ENCODE assay signal across 8 mouse cellular contexts in genomic region chr17:5840550-5841127, GRCm38 (mm10). TPM values are rescaled to one million over a fixed set of nuclear protein-coding genes. Genes with fewer than 3 reads are reported as not detected.
A peak's percentile ranks its signal among the peaks of the same experiment; 100 is the strongest.
DNase-seq lines count a peak whose midpoint lies in the region; ATAC-seq and TF ChIP-seq lines count a peak whose summit lies in the region.

No protein-coding gene starts in this region.

- H3K9me3 ChIP-seq in MEL (replicated peaks; ENCODE audit: insufficient read depth, low read length) = no peaks in the 10 kb centered on the region
- 0 out of 2 replicates have a peak, but pooled peaks cover 5% of the 10 kb centered on the region for H3K9me3 ChIP-seq in heart, embryonic 14.5 days (ENCODE audit: control insufficient read depth, low read length)
- H3K9me3 ChIP-seq in limb, embryonic 11.5 days (ENCODE audit: control insufficient read depth, low read length) = no peaks in the 10 kb centered on the region
- H3K9me3 ChIP-seq in midbrain, embryonic 14.5 days (ENCODE audit: control insufficient read depth, low read length) = no peaks in the 10 kb centered on the region

- peaks cover 0 to 11% of the 10 kb centered on the region in 2 experiments; a peak in 2 of 4 replicates for H3K36me3 ChIP-seq in MEL (ENCODE audit: control insufficient read depth in 1 of 2, insufficient read depth in 2 of 2, low read length in 2 of 2)
- H3K36me3 ChIP-seq in heart, embryonic 14.5 days (ENCODE audit: control insufficient read depth, insufficient read depth, low read length) = no peaks in the 10 kb centered on the region
- no peaks in the 10 kb centered on the region for H3K36me3 ChIP-seq in limb, embryonic 11.5 days (ENCODE audit: control insufficient read depth, insufficient read depth, low read length)
- no peaks in the 10 kb centered on the region for H3K36me3 ChIP-seq in midbrain, embryonic 14.5 days (ENCODE audit: control insufficient read depth, insufficient read depth, low read length)

- H3K4me3 ChIP-seq in MEL (ENCODE audit: control insufficient read depth in 1 of 2, insufficient read depth in 1 of 2, low read depth in 2 of 2, low read length in 2 of 2) = peak overlapping the region; percentile 91 to 100
- peak overlapping the region; percentile 52 for H3K4me3 ChIP-seq in cortical plate, adult 2 months (ENCODE audit: insufficient read depth, low read length)
- H3K4me3 ChIP-seq in heart, embryonic 14.5 days (ENCODE audit: control insufficient read depth in 1 of 2, insufficient read depth in 1 of 2, low read depth in 1 of 2, low read length in 2 of 2) = peak overlapping the region; percentile 90 to 99
- H3K4me3 ChIP-seq in limb, embryonic 11.5 days (ENCODE audit: low read depth, low read length) = peak overlapping the region; percentile 73
- H3K4me3 ChIP-seq in midbrain, embryonic 14.5 days (replicated peaks; ENCODE audit: low read depth, low read length) = peak overlapping the region; percentile 78

- TF ChIP-seq RAD21 in MEL (IDR thresholded peaks at IDR 0.05; ENCODE audit: low read depth, low read length) = no peak

- TF ChIP-seq CTCF in MEL (IDR thresholded peaks at IDR 0.05 in 2 of 3, conservative IDR thresholded peaks at IDR 0.05 in 1 of 3; ENCODE audit: control insufficient read depth in 1 of 3, insufficient read depth in 1 of 3, low read depth in 2 of 3, low read length in 3 of 3, poor library complexity in 1 of 3, severe bottlenecking in 1 of 3) = no peak
- no peak for TF ChIP-seq CTCF in cortical plate, adult 2 months (IDR thresholded peaks at IDR 0.05; ENCODE audit: extremely low read depth, insufficient read depth, low read length)

- TF ChIP-seq EP300 in MEL (IDR thresholded peaks at IDR 0.05; ENCODE audit: low read depth in 1 of 2, low read length in 2 of 2) = 0 out of 4 replicates have a peak, but pooled peaks of 1 of the 2 experiments have one; percentile 3

- 6% methylated on average over 32 of the region's 32 CpGs for WGBS in heart, embryonic 14.5 days
- WGBS in limb, embryonic 11.5 days = 7% methylated on average over 27 of the region's 32 CpGs
- WGBS in midbrain, embryonic 14.5 days = 5% methylated on average over 32 of the region's 32 CpGs

- peak overlapping the region; percentile 67 for H3K27ac ChIP-seq in MEL (ENCODE audit: control insufficient read depth, low read depth, low read length)
- peak overlapping the region; percentile 68; the same call in 1 of the 2 replicates for H3K27ac ChIP-seq in cortical plate, adult 2 months (ENCODE audit: insufficient read depth, low read length)
- H3K27ac ChIP-seq in heart, embryonic 14.5 days (replicated peaks in 1 of 2; ENCODE audit: control insufficient read depth in 1 of 2, insufficient read depth in 1 of 2, low read depth in 2 of 2, low read length in 2 of 2) = peak overlapping the region; percentile 92 to 99
- peak overlapping the region; percentile 98 for H3K27ac ChIP-seq in limb, embryonic 11.5 days (replicated peaks; ENCODE audit: low read depth, low read length)
- H3K27ac ChIP-seq in midbrain, embryonic 14.5 days (replicated peaks; ENCODE audit: low read depth, low read length) = peak overlapping the region; percentile 93

- H3K9ac ChIP-seq in MEL (ENCODE audit: control insufficient read depth, low read depth, low read length, poor library complexity, severe bottlenecking) = peak overlapping the region; percentile 94
- H3K9ac ChIP-seq in heart, embryonic 14.5 days (ENCODE audit: low read length) = peak overlapping the region; percentile 98
- H3K9ac ChIP-seq in limb, embryonic 11.5 days (ENCODE audit: low read length) = peak overlapping the region; percentile 98
- peak overlapping the region; percentile 88 for H3K9ac ChIP-seq in midbrain, embryonic 14.5 days (replicated peaks; ENCODE audit: low read length)

- peak; percentile 52 for ATAC-seq in heart, embryonic 14.5 days (ENCODE audit: insufficient number of reproducible peaks, insufficient read depth, low FRiP score, low read depth)
- ATAC-seq in limb, embryonic 11.5 days (ENCODE audit: insufficient number of reproducible peaks, low FRiP score, low TSS enrichment, low read depth) = peak; percentile 74; the same call in 1 of the 2 replicates
- peak; percentile 64 for ATAC-seq in midbrain, embryonic 14.5 days (ENCODE audit: low FRiP score, low TSS enrichment)

- TF ChIP-seq POLR2A in MEL (IDR thresholded peaks at IDR 0.05; ENCODE audit: control insufficient read depth in 1 of 2, insufficient read depth in 1 of 2, low read depth in 1 of 2, low read length in 2 of 2, poor library complexity in 1 of 2) = peak in 1 of 2 experiments; percentile 42; a peak in 1 of 4 replicates
- TF ChIP-seq POLR2A in cortical plate, adult 2 months (IDR thresholded peaks at IDR 0.05; ENCODE audit: extremely low read depth, insufficient read depth, low read length) = no peak

- peak; percentile 35 to 47 for DNase-seq in lung, adult 18-20 months
- DNase-seq in lung, postnatal 25 days (ENCODE audit: low spot score) = no peak
- peak; percentile 62 for DNase-seq in MEL (ENCODE audit: low read depth, low spot score)
- peak; percentile 77 for DNase-seq in limb, embryonic 11.5 days (ENCODE audit: low spot score)
- peak; percentile 68 for DNase-seq in midbrain, embryonic 14.5 days
- DNase-seq in yolk sac, embryonic 10.5 days (ENCODE audit: low spot score) = no peak

- H3K27me3 ChIP-seq in MEL (ENCODE audit: control insufficient read depth in 1 of 2, insufficient read depth in 2 of 2, low read length in 2 of 2) = no peaks in the 10 kb centered on the region
- H3K27me3 ChIP-seq in heart, embryonic 14.5 days (ENCODE audit: control insufficient read depth, insufficient read depth, low read length) = no peaks in the 10 kb centered on the region
- H3K27me3 ChIP-seq in limb, embryonic 11.5 days (ENCODE audit: control insufficient read depth, insufficient read depth, low read length) = no peaks in the 10 kb centered on the region
- H3K27me3 ChIP-seq in midbrain, embryonic 14.5 days (ENCODE audit: control insufficient read depth, insufficient read depth, low read length) = no peaks in the 10 kb centered on the region

- H3K4me2 ChIP-seq in heart, embryonic 14.5 days (ENCODE audit: low read length) = peak overlapping the region; percentile 77
- H3K4me2 ChIP-seq in limb, embryonic 11.5 days (ENCODE audit: low read depth, severe bottlenecking) = peak overlapping the region; percentile 75
- H3K4me2 ChIP-seq in midbrain, embryonic 14.5 days (ENCODE audit: low read length) = peak overlapping the region; percentile 74

- H3K4me1 ChIP-seq in MEL (ENCODE audit: control insufficient read depth in 1 of 2, insufficient read depth in 2 of 2, low read length in 2 of 2) = peaks cover 3 to 14% of the 10 kb centered on the region in 2 experiments
- H3K4me1 ChIP-seq in cortical plate, adult 2 months (ENCODE audit: control insufficient read depth, insufficient read depth, low read length) = no peaks in the 10 kb centered on the region; the same call in 1 of the 2 replicates
- H3K4me1 ChIP-seq in heart, embryonic 14.5 days (ENCODE audit: control insufficient read depth in 2 of 2, insufficient read depth in 2 of 2, low read length in 2 of 2) = peaks cover 7 to 20% of the 10 kb centered on the region in 2 experiments
- H3K4me1 ChIP-seq in limb, embryonic 11.5 days (ENCODE audit: control insufficient read depth, insufficient read depth, low read length) = peaks cover 3% of the 10 kb centered on the region; the same call in 1 of the 2 replicates
- peaks cover 6% of the 10 kb centered on the region; the same call in 1 of the 2 replicates for H3K4me1 ChIP-seq in midbrain, embryonic 14.5 days (ENCODE audit: control insufficient read depth, insufficient read depth, low read length)

- peaks cover 17% of the 10 kb centered on the region for H3K79me2 ChIP-seq in MEL (ENCODE audit: control insufficient read depth, insufficient read depth, low read length, poor library complexity)

TF ChIP-seq in MEL, 35 proteins besides CTCF, POLR2A, EP300 and RAD21:
- TF ChIP-seq POLR2AphosphoS5 (IDR thresholded peaks at IDR 0.05; ENCODE audit: borderline replicate concordance, low read depth, low read length) = no peak
- TF ChIP-seq MEF2A (IDR thresholded peaks at IDR 0.05; ENCODE audit: extremely low read depth, insufficient replicate concordance, low read depth, low read length, poor library complexity, severe bottlenecking) = no peak
- TF ChIP-seq KAT2A (conservative IDR thresholded peaks at IDR 0.05; ENCODE audit: low read depth, low read length) = no peak
- no peak for TF ChIP-seq MYC (IDR thresholded peaks at IDR 0.05; ENCODE audit: low read depth, low read length)
- TF ChIP-seq HCFC1 (IDR thresholded peaks at IDR 0.05; ENCODE audit: low read depth, low read length) = 0 out of 2 replicates have a peak, but pooled peaks have one; percentile 23
- TF ChIP-seq SIN3A (IDR thresholded peaks at IDR 0.05; ENCODE audit: low read length) = no peak
- TF ChIP-seq POLR2AphosphoS2 (IDR thresholded peaks at IDR 0.05; ENCODE audit: low read length) = no peak
- TF ChIP-seq TAL1 (IDR thresholded peaks at IDR 0.05; ENCODE audit: low read length) = no peak

RNA-seq across cellular contexts. Expression of gene Snx9, which starts 0.5 kb away (rescaled TPM):
- total RNA-seq in MEL (2012; rRNA removed) = 12.6 and 12.9 TPM in 2 replicates
- 10 to 100 TPM in 1 of 2 experiments, not detected in 1; 22.8 TPM for polyA plus RNA-seq in MEL (2012; ENCODE audit: insufficient read depth in 1 of 2, insufficient read length in 2 of 2, low read depth in 1 of 2, low replicate concordance in 2 of 2, missing spikeins in 1 of 2)
- 12.4 and 13.1 TPM in 2 replicates for polyA plus RNA-seq in cortical plate, adult 2 months (2012; rRNA removed)
- polyA plus RNA-seq in heart, embryonic 14.5 days (2014; fragmentation: Nextera tagmentation; extraction: Ambion mirVana) = 28.8 and 29.6 TPM in 2 replicates
- polyA plus RNA-seq in limb, embryonic 11.5 days (2014; fragmentation: Nextera tagmentation; extraction: Ambion mirVana) = 27.6 and 29.3 TPM in 2 replicates
- 4.5 and 8.3 TPM in 2 replicates for polyA plus RNA-seq in midbrain, embryonic 14.5 days (2014; fragmentation: Nextera tagmentation; extraction: Ambion mirVana)

Comparison
In these comparisons a context has a peak if more than half of its experiments do, and no peak if none do; other contexts are left out.
1. DNase-seq: peak in lung, adult 18-20 months (2 of 2), MEL (single experiment), limb, embryonic 11.5 days (single experiment) and midbrain, embryonic 14.5 days (single experiment); none in lung, postnatal 25 days (single experiment) and yolk sac, embryonic 10.5 days (single experiment).
2. Peak in every context shown above with its lines, with median percentiles within 50 percentile points of each other: H3K27ac ChIP-seq, H3K4me3 ChIP-seq, H3K9ac ChIP-seq, ATAC-seq and H3K4me2 ChIP-seq.